Mouse (Mus musculus) heart, adult 2 months (tissue): ENCODE results near the gene Sept1. TPM values are rescaled to one million over a fixed set of nuclear protein-coding genes. Genes with fewer than 3 reads are reported as not detected.
"Not testable (repeated sequence)": the region's sequence is repeated elsewhere in the genome, so short reads cannot be mapped to it uniquely, and the experiment has no call there.

Experiments
- DNase-seq, 2 experiments: peaks; one replicate each; pipeline ENCODE4 v3.0.0; 2021
- H3K27ac ChIP-seq: fragments of 200-600 bp; 2 replicates; pipeline ENCODE4 v1.8.1; 2022
- H3K27me3 ChIP-seq: fragments of 200-500 bp; 2 replicates; pipeline ENCODE4 v1.6.1; 2012; ENCODE audit warnings: mild to moderate bottlenecking, low read length, inconsistent platforms, mixed read lengths; ENCODE audit not compliant: control insufficient read depth, insufficient read depth
- H3K36me3 ChIP-seq: fragments of 200-500 bp; 2 replicates; pipeline ENCODE4 v1.6.1; 2012; ENCODE audit warnings: low read length, inconsistent platforms; ENCODE audit not compliant: control insufficient read depth, insufficient read depth
- H3K4me1 ChIP-seq: fragments of 200-500 bp; 2 replicates; pipeline ENCODE4 v1.6.1; 2011; ENCODE audit warnings: low read length; ENCODE audit not compliant: control insufficient read depth, insufficient read depth
- H3K4me3 ChIP-seq: fragments of 200-600 bp; 2 replicates; pipeline ENCODE4 v1.8.1; 2022
- H3K79me2 ChIP-seq: fragments of 200-500 bp; replicated peaks from 2 replicates; pipeline ENCODE4 v1.6.1; 2012; ENCODE audit warnings: mild to moderate bottlenecking, inconsistent platforms, low read length, moderate library complexity, mixed read lengths; ENCODE audit not compliant: control insufficient read depth, insufficient read depth
- H3K9ac ChIP-seq: fragments of 200-500 bp; 2 replicates; pipeline ENCODE4 v1.6.1; 2012; ENCODE audit warnings: low read depth, mild to moderate bottlenecking, control low read depth, inconsistent platforms, low read length, mixed read lengths
- CTCF ChIP-seq: fragments of 200-600 bp; IDR thresholded peaks from 2 replicates; pipeline ENCODE4 v1.8.1; 2022; ENCODE audit warnings: antibody characterized with exemption, mild to moderate bottlenecking, moderate library complexity
- EP300 ChIP-seq: fragments of 200-500 bp; IDR thresholded peaks from 2 replicates; pipeline ENCODE4 v1.6.1; 2011; ENCODE audit warnings: low read depth, low read length, control low read depth; ENCODE audit not compliant: insufficient read depth
- POLR2A ChIP-seq: fragments of 200-500 bp; IDR thresholded peaks from 2 replicates; pipeline ENCODE4 v1.6.1; 2011; ENCODE audit warnings: mild to moderate bottlenecking, low read depth, low read length, control low read depth; ENCODE audit not compliant: insufficient read depth
- WGBS: fragments of 180-500 bp; shearing (Covaris S2); methylation state at CpG from one replicate; pipeline ENCODE4 v1.1.7; 2018; 5-methylcytosine and 5-hydroxymethylcytosine counted together
- intact Hi-C: fragments of 180-260 bp; cut with DNase I; formaldehyde crosslinking; loops from one replicate; pipeline ENCODE4 v1.15.1; 2025
- polyA plus RNA-seq: library from polyadenylated mRNA; depleted of rRNA; stranded (reverse); fragments of >200 nt; gene quantifications from 2 replicates; pipeline ENCODE4 v1.2.3, GENCODE M21; 2012
- total RNA-seq, 2 experiments: library from RNA; stranded (reverse); gene quantifications; 2 replicates each; pipeline ENCODE4 v1.2.3; 2021

Gene Sept1
- total and polyA plus RNA-seq, 3 experiments: 2.5 to 13.0 (median 4.7) TPM

DNA sequence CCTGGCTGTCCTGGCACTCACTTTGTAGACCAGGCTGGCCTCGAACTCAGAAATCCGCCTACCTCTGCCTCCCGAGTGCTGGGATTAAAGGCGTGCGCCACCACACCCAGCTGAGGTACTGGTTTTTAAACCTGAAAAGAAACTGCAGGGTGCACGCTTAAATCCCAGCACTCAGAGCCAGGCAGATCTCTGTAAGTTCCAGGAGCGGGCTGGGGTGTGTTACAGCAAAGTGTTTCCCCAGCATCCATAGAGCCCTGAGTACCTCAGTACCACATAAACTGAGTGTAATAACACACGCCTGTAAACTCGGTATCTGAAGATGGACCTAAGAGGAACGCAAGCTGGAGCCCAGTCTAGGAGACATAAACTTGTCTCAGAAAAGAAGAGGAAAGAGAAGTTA is 45.6 kb downstream of the Sept1 start:
- H3K4me3 ChIP-seq: no peak overlapping the region
- H3K27me3 ChIP-seq: no peaks in the 10 kb centered on the region
- TF ChIP-seq EP300: no peak
- TF ChIP-seq POLR2A: no peak
- intact Hi-C loops: no loop called here
- WGBS: 74% methylated on average over 10 of the region's 10 CpGs
- no peaks in the 10 kb centered on the region for H3K79me2 ChIP-seq
- no peaks in the 10 kb centered on the region for H3K36me3 ChIP-seq
- H3K9ac ChIP-seq: no peak overlapping the region
- DNase-seq: no peak
- no peak overlapping the region for H3K27ac ChIP-seq
- H3K4me1 ChIP-seq: no peaks in the 10 kb centered on the region

DNA sequence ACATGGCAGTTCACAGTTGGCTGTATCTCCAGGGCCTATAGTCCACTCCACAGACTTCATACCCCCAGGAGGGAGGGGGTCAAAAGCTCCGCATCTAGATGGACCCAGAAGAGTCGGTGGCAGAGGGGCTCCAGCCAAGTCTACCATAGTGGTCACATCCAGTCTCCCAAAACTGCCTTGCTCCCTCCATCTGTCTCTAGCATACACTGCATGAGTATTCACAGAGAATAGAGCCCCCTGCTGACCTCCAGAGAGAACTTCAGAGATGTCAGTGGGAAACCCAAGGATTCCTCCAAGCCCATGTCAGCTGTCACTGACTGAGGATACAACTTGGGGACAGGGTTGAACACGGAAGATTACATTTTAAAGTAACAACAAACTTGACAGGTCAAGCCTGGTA is 47.3 kb downstream of the Sept1 start:
- DNase-seq: no peak
- intact Hi-C loops: no loop called here
- Histone ChIP-seq H3K4me1 (no peaks in the 10 kb centered on the region), H3K27ac (no peak overlapping the region), H3K36me3 (no peaks in the 10 kb centered on the region), H3K27me3 (no peaks in the 10 kb centered on the region), H3K4me3 (no peak overlapping the region), H3K9ac (no peak overlapping the region), H3K79me2 (no peaks in the 10 kb centered on the region)
- peak; percentile 48 for TF ChIP-seq CTCF
- no peak for TF ChIP-seq POLR2A
- no peak for TF ChIP-seq EP300
- WGBS: 71% methylated on average over 3 of the region's 3 CpGs

DNA sequence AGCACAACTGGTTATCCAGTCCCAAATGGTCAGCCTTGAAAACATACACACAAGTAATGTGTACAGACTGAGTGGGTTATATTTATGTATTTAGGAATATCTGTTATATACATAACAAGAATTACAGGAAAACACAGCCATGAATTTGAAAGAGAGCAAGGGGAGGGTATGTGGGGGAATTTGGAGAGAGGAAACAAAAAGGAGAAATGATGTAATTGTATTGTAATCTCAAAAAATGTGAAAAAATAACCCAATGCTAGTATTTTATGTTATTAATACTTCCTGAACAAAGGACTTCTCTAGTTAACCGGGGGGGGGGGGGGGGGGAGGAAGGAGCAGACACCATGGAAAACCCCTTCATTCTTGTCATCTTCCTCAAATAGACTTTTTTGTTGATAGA is 48.2 kb downstream of the Sept1 start:
- no peaks in the 10 kb centered on the region for H3K79me2 ChIP-seq
- H3K36me3 ChIP-seq: no peaks in the 10 kb centered on the region
- TF ChIP-seq POLR2A (no peak), EP300 (no peak), CTCF (no peak)
- no peak for DNase-seq
- no peaks in the 10 kb centered on the region for H3K4me1 ChIP-seq
- intact Hi-C loops: loop anchor here (5.0 kb wide), 1 partner anchor 62 kb away; the partner anchor contains the start of gene Qprt
- no peaks in the 10 kb centered on the region for H3K27me3 ChIP-seq
- H3K9ac ChIP-seq: no peak overlapping the region
- H3K27ac ChIP-seq: no peak overlapping the region
- no peak overlapping the region for H3K4me3 ChIP-seq
- 0% methylated on average over 1 of the region's 1 CpGs for WGBS

DNA sequence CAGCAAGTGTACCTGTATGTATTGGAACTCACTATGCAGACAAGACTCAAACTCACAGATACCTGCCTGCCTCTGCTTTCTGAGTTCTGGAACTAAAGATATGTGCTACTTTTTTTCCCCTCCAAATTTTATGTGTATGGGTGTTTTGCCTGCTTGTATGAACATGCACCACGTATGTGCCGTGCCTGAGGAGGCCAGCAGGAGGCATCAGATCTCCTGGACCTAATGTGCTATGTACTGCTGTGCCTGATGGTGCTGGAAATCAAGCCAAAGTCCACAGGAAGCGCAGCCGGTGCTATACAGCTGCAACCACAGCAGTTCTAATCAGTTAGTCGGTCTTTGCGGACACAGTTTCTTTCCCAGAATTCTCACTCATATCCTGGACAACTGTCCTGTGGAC is 49.1 kb downstream of the Sept1 start:
- H3K4me1 ChIP-seq: no peaks in the 10 kb centered on the region
- no peaks in the 10 kb centered on the region for H3K27me3 ChIP-seq
- no peak overlapping the region for H3K27ac ChIP-seq
- H3K36me3 ChIP-seq: no peaks in the 10 kb centered on the region
- no peak overlapping the region for H3K9ac ChIP-seq
- H3K4me3 ChIP-seq: no peak overlapping the region
- WGBS: 55% methylated on average over 6 of the region's 6 CpGs
- peak; percentile 34 for TF ChIP-seq CTCF
- TF ChIP-seq POLR2A: no peak
- no peak for TF ChIP-seq EP300
- intact Hi-C loops: loop anchor here (5.0 kb wide), 1 partner anchor 62 kb away; the partner anchor contains the start of gene Qprt
- H3K79me2 ChIP-seq: no peaks in the 10 kb centered on the region
- DNase-seq: no peak

DNA sequence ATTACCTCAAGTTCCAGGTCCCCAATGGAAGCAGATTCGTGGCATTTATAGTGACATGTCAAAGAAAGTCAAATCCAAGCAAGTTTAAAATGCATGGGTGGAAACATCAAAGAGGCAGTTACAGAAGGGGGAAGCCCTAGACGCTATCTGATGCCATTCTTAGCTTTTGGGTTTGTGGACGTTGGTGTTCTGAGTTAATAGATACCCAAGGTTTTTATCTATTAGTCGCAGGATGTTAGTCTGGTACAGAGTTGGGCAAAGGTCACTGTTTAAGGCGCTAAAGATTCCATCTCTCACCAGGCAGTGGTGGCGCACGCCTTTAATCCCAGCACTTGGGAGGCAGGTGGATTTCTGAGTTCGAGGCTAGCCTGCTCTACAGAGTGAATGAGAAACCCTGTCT is 49.6 kb downstream of the Sept1 start:
- no peak overlapping the region for H3K27ac ChIP-seq
- intact Hi-C loops: loop anchor here (5.0 kb wide), 1 partner anchor 61 kb away; the partner anchor contains the start of gene Qprt
- TF ChIP-seq EP300: no peak
- no peak for TF ChIP-seq CTCF
- TF ChIP-seq POLR2A: no peak
- H3K9ac ChIP-seq: no peak overlapping the region
- no peaks in the 10 kb centered on the region for H3K79me2 ChIP-seq
- no peak overlapping the region for H3K4me3 ChIP-seq
- no peaks in the 10 kb centered on the region for H3K27me3 ChIP-seq
- DNase-seq: no peak
- H3K4me1 ChIP-seq: no peaks in the 10 kb centered on the region
- WGBS: 75% methylated on average over 8 of the region's 8 CpGs
- H3K36me3 ChIP-seq: no peaks in the 10 kb centered on the region

DNA sequence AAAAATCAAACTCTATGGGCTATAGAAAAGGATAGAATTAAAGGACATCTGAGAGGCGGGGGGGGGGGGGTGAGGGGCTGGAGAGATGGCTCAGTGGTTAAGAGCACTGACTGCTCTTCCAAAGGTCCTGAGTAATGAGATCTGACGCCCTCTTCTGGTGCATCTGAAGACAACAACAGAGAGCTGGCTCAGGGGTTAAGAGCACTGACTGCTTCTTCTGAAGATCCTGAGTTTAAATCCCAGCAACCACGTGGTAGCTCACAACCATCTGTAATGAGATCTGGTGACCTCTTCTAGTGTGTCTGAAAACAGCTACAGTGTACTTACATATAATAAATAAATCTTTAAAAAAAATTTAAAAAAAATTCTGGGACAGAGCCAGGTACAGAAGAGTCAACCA is 51.2 kb downstream of the Sept1 start:
- H3K9ac ChIP-seq, H3K36me3 ChIP-seq, H3K4me1 ChIP-seq, H3K4me3 ChIP-seq, H3K27ac ChIP-seq, H3K79me2 ChIP-seq, DNase-seq, H3K27me3 ChIP-seq: not testable (repeated sequence)
- intact Hi-C loops: loop anchor here (5.0 kb wide), 1 partner anchor 59 kb away; the partner anchor contains the start of gene Qprt
- 39% methylated on average over 3 of the region's 3 CpGs for WGBS

DNA sequence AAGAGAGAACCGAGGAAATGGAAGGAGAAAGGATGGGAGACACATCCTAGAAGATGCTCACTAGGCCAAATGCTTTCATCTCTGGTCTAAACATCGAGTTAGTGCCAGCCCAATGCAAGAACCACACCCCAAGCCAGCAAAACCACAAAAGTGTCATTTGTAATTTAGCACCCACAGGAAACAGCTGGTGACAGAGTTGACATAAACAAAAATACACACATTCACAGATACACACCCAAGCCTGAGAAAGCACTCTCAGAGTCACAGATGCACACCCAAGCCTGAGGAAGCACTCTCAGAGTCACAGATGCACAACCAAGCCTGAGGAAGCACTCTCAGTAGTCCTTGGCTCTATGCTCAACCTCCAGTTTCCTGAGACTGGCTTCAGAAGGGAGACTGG is 52.1 kb downstream of the Sept1 start:
- Histone ChIP-seq H3K36me3 (no peaks in the 10 kb centered on the region), H3K9ac (no peak overlapping the region), H3K27ac (no peak overlapping the region), H3K27me3 (no peaks in the 10 kb centered on the region), H3K79me2 (no peaks in the 10 kb centered on the region), H3K4me3 (no peak overlapping the region), H3K4me1 (no peaks in the 10 kb centered on the region)
- no peak for TF ChIP-seq POLR2A
- TF ChIP-seq EP300: no peak
- no peak for TF ChIP-seq CTCF
- DNase-seq: no peak
- WGBS: 44% methylated on average over 2 of the region's 2 CpGs
- intact Hi-C loops: loop anchor here (5.0 kb wide), 1 partner anchor 58 kb away; the partner anchor contains the start of gene Qprt
